ENCODE assay signal across 8 mouse cellular contexts in genomic region chr16:45196816-45197215, GRCm38 (mm10). TPM values are rescaled to one million over a fixed set of nuclear protein-coding genes. Genes with fewer than 3 reads are reported as not detected.
DNase-seq lines count a peak whose midpoint lies in the region; ATAC-seq and TF ChIP-seq lines count a peak whose summit lies in the region.

No protein-coding gene starts in this region.

- peaks cover 3% of the 10 kb centered on the region for H3K36me3 ChIP-seq in liver, adult 2 months (ENCODE audit: control insufficient read depth, insufficient read depth, low read length)
- H3K36me3 ChIP-seq in liver, embryonic 11.5 days (ENCODE audit: control insufficient read depth, insufficient read depth, low read length) = no peaks in the 10 kb centered on the region
- H3K36me3 ChIP-seq in midbrain, embryonic 10.5 days = no peaks in the 10 kb centered on the region

- DNase-seq in liver, adult 2 months (ENCODE audit: extremely low read depth, low read depth, low spot score) = peak; percentile 50
- DNase-seq in liver, embryonic 11.5 days (ENCODE audit: low spot score) = no peak
- DNase-seq in cerebellum, adult 8-10 months = peak; percentile 67
- DNase-seq in frontal cortex, postnatal 10 days (ENCODE audit: low spot score in 2 of 2) = peak; percentile 12 to 49
- peak; percentile 49 to 75 for DNase-seq in left cerebral cortex, adult 18-20 months (ENCODE audit: low spot score in 2 of 2)
- DNase-seq in midbrain, embryonic 10.5 days (ENCODE audit: low spot score) = peak; percentile 48
- DNase-seq in spleen, adult 12 weeks (ENCODE audit: low spot score) = peak; percentile 36

- no peaks in the 10 kb centered on the region for H3K27me3 ChIP-seq in liver, adult 2 months (ENCODE audit: control insufficient read depth, insufficient read depth, low read length)
- no peaks in the 10 kb centered on the region for H3K27me3 ChIP-seq in liver, embryonic 11.5 days (replicated peaks; ENCODE audit: control insufficient read depth, insufficient read depth, low read length)
- H3K27me3 ChIP-seq in midbrain, embryonic 10.5 days (ENCODE audit: low read depth, poor library complexity, severe bottlenecking) = no peaks in the 10 kb centered on the region

- H3K79me2 ChIP-seq in liver, adult 2 months (ENCODE audit: control insufficient read depth, insufficient read depth, low read length) = no peaks in the 10 kb centered on the region

- no peak overlapping the region for H3K27ac ChIP-seq in liver, adult 2 months (replicated peaks; ENCODE audit: insufficient read depth, low read depth, low read length)
- H3K27ac ChIP-seq in liver, embryonic 11.5 days (ENCODE audit: low read depth, low read length) = no peak overlapping the region
- no peak overlapping the region for H3K27ac ChIP-seq in midbrain, embryonic 10.5 days (replicated peaks)

- peak; percentile 44 for TF ChIP-seq CTCF in liver, adult 2 months (IDR thresholded peaks at IDR 0.05; ENCODE audit: low read depth, low read length)

- H3K9ac ChIP-seq in liver, adult 2 months (ENCODE audit: low read depth, low read length) = no peak overlapping the region
- no peak overlapping the region for H3K9ac ChIP-seq in liver, embryonic 11.5 days (ENCODE audit: low read depth, low read length)

- no peak overlapping the region for H3K4me2 ChIP-seq in liver, embryonic 11.5 days

- TF ChIP-seq POLR2A in liver, adult 2 months (IDR thresholded peaks at IDR 0.05; ENCODE audit: extremely low read depth, insufficient read depth, low read length) = no peak

- H3K4me3 ChIP-seq in liver, adult 2 months (ENCODE audit: insufficient read depth, low read depth, low read length) = no peak overlapping the region
- no peak overlapping the region for H3K4me3 ChIP-seq in liver, embryonic 11.5 days (ENCODE audit: low read depth, low read length)
- no peak overlapping the region for H3K4me3 ChIP-seq in midbrain, embryonic 10.5 days

- no peaks in the 10 kb centered on the region for H3K4me1 ChIP-seq in liver, adult 2 months (ENCODE audit: control insufficient read depth, insufficient read depth, low read length)
- H3K4me1 ChIP-seq in liver, embryonic 11.5 days (replicated peaks; ENCODE audit: control insufficient read depth, insufficient read depth, low read length) = no peaks in the 10 kb centered on the region
- H3K4me1 ChIP-seq in midbrain, embryonic 10.5 days = no peaks in the 10 kb centered on the region

- no peaks in the 10 kb centered on the region for H3K9me3 ChIP-seq in liver, embryonic 11.5 days (ENCODE audit: control insufficient read depth, low read length)
- H3K9me3 ChIP-seq in midbrain, embryonic 10.5 days (replicated peaks) = no peaks in the 10 kb centered on the region

- ATAC-seq in liver, embryonic 11.5 days (replicated peaks; ENCODE audit: low FRiP score) = no peak; the same call in 1 of the 2 replicates
- ATAC-seq in inflammation-experienced regulatory T-cells, adult 6 months = peak; percentile 81

- WGBS in liver, adult 2 months = 40% methylated on average over 6 of the region's 6 CpGs
- 38% methylated on average over 6 of the region's 6 CpGs for WGBS in liver, embryonic 11.5 days
- 31% methylated on average over 6 of the region's 6 CpGs for WGBS in midbrain, embryonic 10.5 days

RNA-seq across cellular contexts. Expression of gene Btla, which starts 27.3 kb away (rescaled TPM):
- 0.92 and 2.1 TPM in 2 replicates for total RNA-seq in liver, adult 2 months (2014; rRNA removed)
- polyA plus RNA-seq in liver, adult 2 months (2012; rRNA removed) = 0.16 and 0.31 TPM in 2 replicates
- 0.12 and 0.59 TPM in 2 replicates for polyA plus RNA-seq in liver, embryonic 11.5 days (2014; fragmentation: Nextera tagmentation; extraction: Ambion mirVana)
- 10 to 100 TPM; 56.8 to 63.2 (median 60.4) TPM for polyA plus RNA-seq in inflammation-experienced regulatory T-cells, adult 6 months (2017; shearing (Covaris generic))
- total RNA-seq in left cerebral cortex, adult 18-20 months (2021) = under 1 TPM; 0.49 to 0.51 TPM
- 0.72 and 0.73 TPM in 2 replicates for polyA plus RNA-seq in midbrain, embryonic 10.5 days (2016; fragmentation: Nextera tagmentation; extraction: Ambion mirVana)

RNA-seq across cellular contexts. Expression of gene Atg3, which starts 38.2 kb away (rescaled TPM):
- 57.9 and 73.6 TPM in 2 replicates for total RNA-seq in liver, adult 2 months (2014; rRNA removed)
- polyA plus RNA-seq in liver, adult 2 months (2012; rRNA removed) = 18.9 and 22.8 TPM in 2 replicates
- 39.5 and 42.0 TPM in 2 replicates for polyA plus RNA-seq in liver, embryonic 11.5 days (2014; fragmentation: Nextera tagmentation; extraction: Ambion mirVana)
- 10 to 100 TPM; 12.3 to 20.2 (median 14.4) TPM for polyA plus RNA-seq in inflammation-experienced regulatory T-cells, adult 6 months (2017; shearing (Covaris generic))
- total RNA-seq in left cerebral cortex, adult 18-20 months (2021) = 10 to 100 TPM; 44.5 to 45.4 TPM
- polyA plus RNA-seq in midbrain, embryonic 10.5 days (2016; fragmentation: Nextera tagmentation; extraction: Ambion mirVana) = 35.8 and 36.1 TPM in 2 replicates

RNA-seq across cellular contexts. Expression of gene Slc35a5, which starts 38.3 kb away (rescaled TPM):
- 13.2 and 16.0 TPM in 2 replicates for total RNA-seq in liver, adult 2 months (2014; rRNA removed)
- 9.5 and 10.1 TPM in 2 replicates for polyA plus RNA-seq in liver, adult 2 months (2012; rRNA removed)
- polyA plus RNA-seq in liver, embryonic 11.5 days (2014; fragmentation: Nextera tagmentation; extraction: Ambion mirVana) = 9.7 and 12.4 TPM in 2 replicates
- polyA plus RNA-seq in inflammation-experienced regulatory T-cells, adult 6 months (2017; shearing (Covaris generic)) = 10 to 100 TPM; 27.9 to 45.7 (median 36.3) TPM
- total RNA-seq in left cerebral cortex, adult 18-20 months (2021) = 10 to 100 TPM; 48.0 to 48.8 TPM
- polyA plus RNA-seq in midbrain, embryonic 10.5 days (2016; fragmentation: Nextera tagmentation; extraction: Ambion mirVana) = 13.5 and 15.7 TPM in 2 replicates

Comparison
In these comparisons a context has a peak if more than half of its experiments do, and no peak if none do; other contexts are left out.
1. RNA of gene Btla, which starts 27.3 kb away (polyA plus RNA-seq): 56.8 to 63.2 TPM in inflammation-experienced regulatory T-cells, adult 6 months; 0.72 to 0.73 TPM in midbrain, embryonic 10.5 days, 0.12 to 0.59 TPM in liver, embryonic 11.5 days and 0.16 to 0.31 TPM in liver, adult 2 months; every median in the first group is over 10 times any median in the second.